Mouse (Mus musculus): ENCODE data around the gene Rars. TPM values are rescaled to one million over a fixed set of nuclear protein-coding genes. Genes with fewer than 3 reads are reported as not detected.
"Not testable (repeated sequence)": the region's sequence is repeated elsewhere in the genome, so short reads cannot be mapped to it uniquely, and the experiment has no call there.

Rars gene
- polyA plus RNA-seq, 1 experiment: 5.3 TPM

GRCm38 (mm10) chr11:35857395-35858067 is 23.2 kb upstream of the Rars start:
- no peak for TF ChIP-seq FLI1 (IDR thresholded peaks at IDR 0.05; ENCODE audit: low read length)
- TF ChIP-seq GATA1 (IDR thresholded peaks at IDR 0.05; ENCODE audit: borderline replicate concordance, low read length): no peak
- no peaks in the 10 kb centered on the region for H3K9me3 ChIP-seq
- no peaks in the 10 kb centered on the region; the same call in 1 of the 2 replicates for H3K4me1 ChIP-seq
- H3K27me3 ChIP-seq (replicated peaks): peaks cover 23% of the 10 kb centered on the region
- no peaks in the 10 kb centered on the region for H3K36me3 ChIP-seq (replicated peaks; ENCODE audit: low read length)
- no peak overlapping the region for H3K4me3 ChIP-seq (replicated peaks)

- H3K36me3 ChIP-seq (replicated peaks; ENCODE audit: low read length): no peaks in the 10 kb centered on the region
- TF ChIP-seq GATA1 (IDR thresholded peaks at IDR 0.05; ENCODE audit: borderline replicate concordance, low read length) (no peak), FLI1 (IDR thresholded peaks at IDR 0.05; ENCODE audit: low read length) (no peak)
- H3K9me3 ChIP-seq: no peaks in the 10 kb centered on the region
- no peak overlapping the region for H3K4me3 ChIP-seq (replicated peaks)
- H3K27me3 ChIP-seq (replicated peaks): peaks cover 18% of the 10 kb centered on the region
- H3K4me1 ChIP-seq: no peaks in the 10 kb centered on the region; the same call in 1 of the 2 replicates
These were observed 22.2 kb upstream of the Rars start for GRCm38 (mm10) chr11:35856359-35857040.

GRCm38 (mm10) chr11:35855567-35855966 is 21.3 kb upstream of the Rars start:
- H3K4me1 ChIP-seq: no peaks in the 10 kb centered on the region
- H3K36me3 ChIP-seq (replicated peaks; ENCODE audit: low read length): no peaks in the 10 kb centered on the region
- H3K9me3 ChIP-seq: no peaks in the 10 kb centered on the region
- TF ChIP-seq GATA1 (IDR thresholded peaks at IDR 0.05; ENCODE audit: borderline replicate concordance, low read length): no peak
- TF ChIP-seq FLI1 (IDR thresholded peaks at IDR 0.05; ENCODE audit: low read length): no peak
- H3K4me3 ChIP-seq (replicated peaks): no peak overlapping the region
- peaks cover 18% of the 10 kb centered on the region for H3K27me3 ChIP-seq (replicated peaks)

- no peak overlapping the region for H3K4me3 ChIP-seq (replicated peaks)
- no peaks in the 10 kb centered on the region for H3K36me3 ChIP-seq (replicated peaks; ENCODE audit: low read length)
- H3K27me3 ChIP-seq (replicated peaks): peaks cover 14% of the 10 kb centered on the region
- no peaks in the 10 kb centered on the region for H3K9me3 ChIP-seq
- no peaks in the 10 kb centered on the region for H3K4me1 ChIP-seq
- TF ChIP-seq GATA1 (IDR thresholded peaks at IDR 0.05; ENCODE audit: borderline replicate concordance, low read length) (no peak), FLI1 (IDR thresholded peaks at IDR 0.05; ENCODE audit: low read length) (no peak)
These were observed 20.6 kb upstream of the Rars start for GRCm38 (mm10) chr11:35854941-35855340.

- Histone ChIP-seq H3K4me3 (replicated peaks) (no peak overlapping the region), H3K36me3 (replicated peaks; ENCODE audit: low read length) (no peaks in the 10 kb centered on the region), H3K9me3 (no peaks in the 10 kb centered on the region), H3K4me1 (no peaks in the 10 kb centered on the region), H3K27me3 (replicated peaks) (peaks cover 11% of the 10 kb centered on the region)
- no peak for TF ChIP-seq GATA1 (IDR thresholded peaks at IDR 0.05; ENCODE audit: borderline replicate concordance, low read length)
- no peak for TF ChIP-seq FLI1 (IDR thresholded peaks at IDR 0.05; ENCODE audit: low read length)
These were observed 19.3 kb upstream of the Rars start for GRCm38 (mm10) chr11:35853651-35854050.

- TF ChIP-seq GATA1 (IDR thresholded peaks at IDR 0.05; ENCODE audit: borderline replicate concordance, low read length) (no peak), FLI1 (IDR thresholded peaks at IDR 0.05; ENCODE audit: low read length) (no peak)
- no peaks in the 10 kb centered on the region for H3K36me3 ChIP-seq (replicated peaks; ENCODE audit: low read length)
These were observed 18.4 kb upstream of the Rars start for GRCm38 (mm10) chr11:35852731-35853130.

GRCm38 (mm10) chr11:35844299-35844698 is 10.0 kb upstream of the Rars start:
- TF ChIP-seq GATA1 (IDR thresholded peaks at IDR 0.05; ENCODE audit: borderline replicate concordance, low read length): no peak
- TF ChIP-seq FLI1 (IDR thresholded peaks at IDR 0.05; ENCODE audit: low read length): no peak
- Histone ChIP-seq H3K4me3 (replicated peaks) (no peak overlapping the region), H3K36me3 (replicated peaks; ENCODE audit: low read length) (no peaks in the 10 kb centered on the region), H3K27me3 (replicated peaks) (peaks cover 20% of the 10 kb centered on the region), H3K9me3 (no peaks in the 10 kb centered on the region), H3K4me1 (peaks cover 25% of the 10 kb centered on the region)

More at GRCm38 (mm10) chr11:35852731-35853130, 18.4 kb upstream of the Rars start:
- Histone ChIP-seq H3K4me1 (no peaks in the 10 kb centered on the region), H3K9me3 (no peaks in the 10 kb centered on the region), H3K27me3 (replicated peaks) (peaks cover 17% of the 10 kb centered on the region), H3K4me3 (replicated peaks) (no peak overlapping the region)

- H3K36me3 ChIP-seq (replicated peaks; ENCODE audit: low read length); H3K9me3 ChIP-seq; H3K4me3 ChIP-seq (replicated peaks): not testable (repeated sequence)
- H3K4me1 ChIP-seq: peaks cover 39% of the 10 kb centered on the region
- H3K27me3 ChIP-seq (replicated peaks): peaks cover 13% of the 10 kb centered on the region
These were observed 8.3 kb upstream of the Rars start for GRCm38 (mm10) chr11:35842560-35842959.

GRCm38 (mm10) chr11:35841738-35842325 is 7.5 kb upstream of the Rars start:
- Histone ChIP-seq H3K9me3 (no peaks in the 10 kb centered on the region), H3K36me3 (replicated peaks; ENCODE audit: low read length) (no peaks in the 10 kb centered on the region), H3K27me3 (replicated peaks) (peaks cover 10% of the 10 kb centered on the region), H3K4me1 (peaks cover 43% of the 10 kb centered on the region), H3K4me3 (replicated peaks) (peak overlapping the region; percentile 18)
- TF ChIP-seq FLI1 (IDR thresholded peaks at IDR 0.05; ENCODE audit: low read length) (no peak), GATA1 (IDR thresholded peaks at IDR 0.05; ENCODE audit: borderline replicate concordance, low read length) (no peak)

GRCm38 (mm10) chr11:35840806-35841205 is 6.5 kb upstream of the Rars start:
- H3K4me1 ChIP-seq: peaks cover 43% of the 10 kb centered on the region
- H3K4me3 ChIP-seq (replicated peaks); H3K9me3 ChIP-seq; H3K36me3 ChIP-seq (replicated peaks; ENCODE audit: low read length); H3K27me3 ChIP-seq (replicated peaks): not testable (repeated sequence)
